Mouse (Mus musculus) liver, postnatal 0 days (tissue): ENCODE results near the gene Slc7a11.

ENCODE experiments used
- CTCF ChIP-seq: sonication (generic); IDR thresholded peaks from 2 replicates; pipeline ENCODE4 v1.5.1; 2016; ENCODE audit warnings: antibody characterized with exemption, low read depth
- EP300 ChIP-seq: IDR thresholded peaks from 2 replicates; pipeline ENCODE4 v1.6.1; 2016; ENCODE audit warnings: antibody characterized with exemption, low read depth, mild to moderate bottlenecking

DNA sequence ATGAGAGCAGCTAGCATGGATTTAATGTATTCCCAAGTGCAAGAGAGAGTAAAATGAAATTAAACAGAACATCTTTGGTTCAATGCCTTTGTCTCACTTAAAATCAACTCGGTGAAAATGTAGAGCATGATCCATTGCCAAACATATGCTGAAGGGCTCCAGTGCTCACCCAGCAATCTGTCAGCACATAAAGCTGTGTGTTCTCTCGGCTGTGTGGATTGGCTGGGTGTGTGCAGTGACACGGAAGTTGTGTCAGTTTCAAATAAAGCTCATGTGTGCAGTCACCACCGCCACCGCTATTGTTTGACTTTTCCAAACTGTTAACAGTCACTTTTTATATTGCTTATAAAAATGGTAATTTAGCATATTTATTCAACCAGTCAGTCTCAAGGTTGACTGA, 398.7 kb downstream of the Slc7a11 start:
- no peak for TF ChIP-seq EP300
- no peak for TF ChIP-seq CTCF
